Mouse (Mus musculus): ENCODE results near the gene Fam8a1. TPM values are rescaled to one million over a fixed set of nuclear protein-coding genes. Genes with fewer than 3 reads are reported as not detected.

Fam8a1 gene
- total and polyA plus RNA-seq, 3 experiments = 6.9 to 9.9 (median 9.9) TPM

- dilution Hi-C loops (cut with MboI; ENCODE audit: extremely low pct_ligation_motif_present, extremely low pct_unique_long_range_greater_than_20kb, low sequenced_read_pairs) (no loop called here), in situ Hi-C loops (cut with MboI; ENCODE audit: low pct_ligation_motif_present, low pct_unique_long_range_greater_than_20kb, low sequenced_read_pairs) (no loop called here)
- Histone ChIP-seq H3K4me2 (ENCODE audit: insufficient read depth, low read depth, poor library complexity, severe bottlenecking) (no peak overlapping the region; the same call in 1 of the 2 replicates), H3K79me2 (replicated peaks; ENCODE audit: control insufficient read depth, extremely low read depth, insufficient read depth, poor library complexity, severe bottlenecking) (no peaks in the 10 kb centered on the region), H3K27me3 (replicated peaks) (no peaks in the 10 kb centered on the region), H3K9me3 (replicated peaks; ENCODE audit: low read length) (peaks cover 7% of the 10 kb centered on the region), H3K4me3 (replicated peaks in 1 of 3; ENCODE audit: low read depth in 2 of 3, low read length in 2 of 3, poor library complexity in 1 of 3) (no peak overlapping the region), H3K9ac (ENCODE audit: insufficient read depth, low read depth) (no peak overlapping the region), H3K4me1 (ENCODE audit: control insufficient read depth in 1 of 2, insufficient read depth in 2 of 2) (peaks cover 0 to 10% of the 10 kb centered on the region in 2 experiments; a peak in 1 of 4 replicates), H3K27ac (ENCODE audit: insufficient read depth, low read depth) (no peak overlapping the region), H3K36me3 (replicated peaks in 1 of 2; ENCODE audit: control insufficient read depth in 1 of 2, insufficient read depth in 1 of 2, low read length in 1 of 2) (no peaks in the 10 kb centered on the region)
- TF ChIP-seq NELFE (IDR thresholded peaks at IDR 0.05; ENCODE audit: low read depth, low read length) = no peak
- TF ChIP-seq ELF1 (IDR thresholded peaks at IDR 0.05; ENCODE audit: low read depth, low read length) = 0 out of 2 replicates have a peak, but pooled peaks have one; percentile 19
- peak; percentile 47; the same call in 1 of the 2 replicates for TF ChIP-seq CHD2 (IDR thresholded peaks at IDR 0.05; ENCODE audit: low read length)
- peak; percentile 67 for DNase-seq (ENCODE audit: extremely low read depth)
Observed at GRCm38 (mm10) chr13:46634133-46634488, 35.2 kb upstream of the Fam8a1 start.

- no peak overlapping the region for H3K4me2 ChIP-seq (ENCODE audit: insufficient read depth, low read depth, poor library complexity, severe bottlenecking)
- no peaks in the 10 kb centered on the region for H3K27me3 ChIP-seq (replicated peaks)
- H3K36me3 ChIP-seq (replicated peaks in 1 of 2; ENCODE audit: control insufficient read depth in 1 of 2, insufficient read depth in 1 of 2, low read length in 1 of 2) = no peaks in the 10 kb centered on the region
- peaks cover 4% of the 10 kb centered on the region in 2 experiments; a peak in 2 of 4 replicates for H3K4me1 ChIP-seq (ENCODE audit: control insufficient read depth in 1 of 2, insufficient read depth in 2 of 2)
- H3K79me2 ChIP-seq (replicated peaks; ENCODE audit: control insufficient read depth, extremely low read depth, insufficient read depth, poor library complexity, severe bottlenecking) = no peaks in the 10 kb centered on the region
- DNase-seq (ENCODE audit: extremely low read depth) = no peak
- H3K4me3 ChIP-seq (replicated peaks in 1 of 3; ENCODE audit: low read depth in 2 of 3, low read length in 2 of 3, poor library complexity in 1 of 3) = no peak overlapping the region
- in situ Hi-C loops (cut with MboI; ENCODE audit: low pct_ligation_motif_present, low pct_unique_long_range_greater_than_20kb, low sequenced_read_pairs) = no loop called here
- peaks cover 12% of the 10 kb centered on the region for H3K9me3 ChIP-seq (replicated peaks; ENCODE audit: low read length)
- H3K27ac ChIP-seq (ENCODE audit: insufficient read depth, low read depth) = no peak overlapping the region
- TF ChIP-seq MAFK (IDR thresholded peaks at IDR 0.05; ENCODE audit: insufficient replicate concordance, low read length) (no peak), NELFE (IDR thresholded peaks at IDR 0.05; ENCODE audit: low read depth, low read length) (no peak), CTCF (conservative IDR thresholded peaks at IDR 0.05 in 1 of 2, IDR thresholded peaks at IDR 0.05 in 1 of 2; ENCODE audit: low read depth in 2 of 2, low read length in 2 of 2) (no peak), SIN3A (IDR thresholded peaks at IDR 0.05; ENCODE audit: low read length) (no peak), ZMIZ1 (IDR thresholded peaks at IDR 0.05; ENCODE audit: low read depth, low read length) (no peak), ZC3H11A (IDR thresholded peaks at IDR 0.05; ENCODE audit: low read depth, low read length) (no peak), EP300 (IDR thresholded peaks at IDR 0.05; ENCODE audit: low read length) (no peak), E2F4 (IDR thresholded peaks at IDR 0.05; ENCODE audit: insufficient replicate concordance, low read depth, low read length) (no peak), BHLHE40 (IDR thresholded peaks at IDR 0.05; ENCODE audit: low read depth, low read length) (no peak), USF2 (conservative IDR thresholded peaks at IDR 0.05; ENCODE audit: low read depth, low read length) (no peak), RCOR1 (conservative IDR thresholded peaks at IDR 0.05; ENCODE audit: low read depth, low read length) (no peak), MAX (IDR thresholded peaks at IDR 0.05; ENCODE audit: low read length) (no peak), GABPA (IDR thresholded peaks at IDR 0.05; ENCODE audit: insufficient replicate concordance, low read depth, low read length) (no peak), ETS1 (conservative IDR thresholded peaks at IDR 0.05; ENCODE audit: low read depth, low read length) (no peak), TBP (conservative IDR thresholded peaks at IDR 0.05; ENCODE audit: low read depth, low read length) (no peak), ZNF384 (IDR thresholded peaks at IDR 0.05; ENCODE audit: low read depth, low read length) (no peak), CHD1 (IDR thresholded peaks at IDR 0.05; ENCODE audit: low read depth, low read length) (no peak), TCF12 (IDR thresholded peaks at IDR 0.05; ENCODE audit: low read depth, low read length) (no peak), HCFC1 (IDR thresholded peaks at IDR 0.05; ENCODE audit: low read depth, low read length) (no peak)
- H3K9ac ChIP-seq (ENCODE audit: insufficient read depth, low read depth) = no peak overlapping the region
- dilution Hi-C loops (cut with MboI; ENCODE audit: extremely low pct_ligation_motif_present, extremely low pct_unique_long_range_greater_than_20kb, low sequenced_read_pairs) = no loop called here
Observed at GRCm38 (mm10) chr13:46640608-46641468, 28.5 kb upstream of the Fam8a1 start.

All from CH12.LX (cell line).